Mouse (Mus musculus): Measurements from ENCODE around the gene Gabrb3. TPM values are rescaled to one million over a fixed set of nuclear protein-coding genes. Genes with fewer than 3 reads are reported as not detected.

Gene Gabrb3
- polyA plus RNA-seq (2012; rRNA removed) = 1.1 and 1.5 TPM in 2 replicates
- polyA plus RNA-seq (2014; fragmentation: Nextera tagmentation; extraction: Ambion mirVana) = 0.77 and 1.2 TPM in 2 replicates

DNA sequence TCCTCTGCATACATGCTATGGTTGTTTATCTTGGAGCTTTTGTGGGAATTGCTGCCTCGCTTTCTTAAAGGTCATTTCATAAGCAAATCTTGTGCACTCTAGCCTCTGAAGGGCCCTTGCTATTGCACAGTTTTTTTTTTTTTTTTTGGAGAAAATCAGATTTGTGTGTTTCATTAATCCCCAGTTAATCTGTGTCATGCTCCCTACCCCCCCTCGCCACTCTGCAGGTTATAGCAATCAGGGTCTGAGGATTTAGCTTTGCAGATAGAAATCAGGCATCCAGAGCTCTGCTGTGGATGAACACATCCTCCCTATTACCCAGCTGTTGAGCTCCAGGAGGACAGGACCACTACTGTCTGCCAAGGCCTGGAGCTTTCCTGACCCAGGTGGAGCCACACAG is at the start of gene Gabrb3:
Gabrb3 (plus strand) TSS at position 301 of the 400 bp plus-strand sequence.
- no peak within 1 kb of the TSS for H3K9ac ChIP-seq (ENCODE audit: low read depth, low read length, severe bottlenecking)
- H3K4me1 ChIP-seq (ENCODE audit: control insufficient read depth, insufficient read depth, low read length) = no peaks in the 10 kb centered on the region
- 88% methylated on average over 2 of the region's 2 CpGs for WGBS
- DNase-seq (ENCODE audit: low spot score) (no peak), ATAC-seq (ENCODE audit: low FRiP score, low read depth) (no peak)
- no peak within 1 kb of the TSS for H3K4me3 ChIP-seq (replicated peaks; ENCODE audit: low read length)
- H3K27me3 ChIP-seq (ENCODE audit: control insufficient read depth, insufficient read depth, low read length) = no peaks in the 10 kb centered on the region
- no peaks in the 10 kb centered on the region for H3K36me3 ChIP-seq (ENCODE audit: control insufficient read depth, insufficient read depth, low read length)
- H3K27ac ChIP-seq (replicated peaks; ENCODE audit: low read depth, low read length) = no peak within 1 kb of the TSS
- no peak for TF ChIP-seq POLR2A (IDR thresholded peaks at IDR 0.05; ENCODE audit: borderline replicate concordance, extremely low read depth, insufficient read depth, insufficient read length)
- no peak within 1 kb of the TSS for H3K4me2 ChIP-seq (replicated peaks; ENCODE audit: low read depth, low read length, severe bottlenecking)
- H3K9me3 ChIP-seq (ENCODE audit: control insufficient read depth, low read length) = no peaks in the 10 kb centered on the region

DNA sequence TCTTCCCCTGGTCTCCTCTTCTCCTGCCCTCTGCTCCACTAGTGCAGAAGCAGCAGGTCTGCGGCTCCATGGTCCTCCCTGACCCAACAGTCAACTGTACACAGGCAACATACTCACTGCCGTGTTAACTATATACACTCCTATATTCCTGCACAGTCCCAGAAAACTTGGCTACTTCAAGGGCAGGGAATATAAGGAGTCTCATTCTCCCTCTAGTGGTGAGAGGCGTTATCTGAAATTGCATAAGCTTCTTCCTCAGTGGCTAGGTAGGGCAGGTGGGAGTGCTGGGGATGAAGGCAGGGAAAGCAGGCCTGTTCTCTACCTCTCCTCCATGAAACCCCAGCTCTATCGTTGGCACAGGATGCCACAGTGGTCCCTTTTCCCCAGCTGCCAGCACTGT is 35.4 kb upstream of the Gabrb3 start:
- Histone ChIP-seq H3K36me3 (ENCODE audit: control insufficient read depth, insufficient read depth, low read length) (no peaks in the 10 kb centered on the region), H3K27me3 (ENCODE audit: control insufficient read depth, insufficient read depth, low read length) (peaks cover 27% of the 10 kb centered on the region), H3K4me1 (ENCODE audit: control insufficient read depth, insufficient read depth, low read length) (no peaks in the 10 kb centered on the region), H3K4me2 (replicated peaks; ENCODE audit: low read depth, low read length, severe bottlenecking) (no peak overlapping the region), H3K9me3 (ENCODE audit: control insufficient read depth, low read length) (no peaks in the 10 kb centered on the region), H3K27ac (replicated peaks; ENCODE audit: low read depth, low read length) (no peak overlapping the region), H3K9ac (ENCODE audit: low read depth, low read length, severe bottlenecking) (no peak overlapping the region), H3K4me3 (replicated peaks; ENCODE audit: low read length) (no peak overlapping the region)
- ATAC-seq (ENCODE audit: low FRiP score, low read depth) (no peak), DNase-seq (ENCODE audit: low spot score) (peak; percentile 66)
- no peak for TF ChIP-seq POLR2A (IDR thresholded peaks at IDR 0.05; ENCODE audit: borderline replicate concordance, extremely low read depth, insufficient read depth, insufficient read length)
- 24% methylated on average over 4 of the region's 4 CpGs for WGBS

DNA sequence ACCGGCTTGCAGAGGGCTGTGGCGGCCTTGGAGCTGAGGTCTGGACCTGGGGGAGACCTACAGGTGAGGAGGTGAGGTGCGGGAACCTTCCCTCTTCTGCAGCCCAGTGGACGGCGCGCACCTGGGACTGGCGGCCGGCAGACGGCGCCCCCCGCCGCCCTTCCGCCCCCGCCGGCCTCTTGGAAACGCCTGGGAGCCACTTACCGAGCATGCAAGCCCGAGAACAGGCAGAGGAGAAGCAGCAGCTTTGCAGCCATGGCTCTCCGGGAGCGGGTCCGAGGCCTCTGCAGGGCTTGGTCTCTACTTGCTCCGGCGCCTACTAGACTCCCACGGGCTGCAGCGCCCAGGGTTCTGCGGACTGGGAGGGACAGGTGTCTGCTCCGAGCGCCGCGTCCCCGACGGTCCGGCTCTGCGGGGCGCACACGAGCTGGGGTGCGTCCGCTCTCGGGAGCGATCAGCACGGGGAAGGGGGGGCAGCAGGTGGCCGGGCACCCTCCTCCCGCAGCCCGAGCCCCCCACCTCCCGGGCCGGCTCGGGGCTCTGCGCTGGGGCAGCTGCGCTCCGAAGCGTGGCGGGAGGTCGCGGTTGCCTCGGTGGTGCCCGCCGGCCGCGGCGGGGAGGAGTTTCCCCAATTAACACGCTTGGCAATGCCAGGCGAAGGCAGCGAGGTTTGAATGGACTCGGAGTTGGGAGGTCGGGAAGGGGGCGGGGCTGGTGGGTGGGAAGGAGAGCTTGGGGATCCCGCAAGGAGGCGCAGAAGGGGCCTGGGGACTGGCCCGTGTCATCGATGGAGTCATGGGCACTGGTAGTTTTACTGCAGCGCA is 32.8 kb upstream of the Gabrb3 start, which contains the start of gene Gabrg3:
Gabrg3 (minus strand) TSS at position 672 of the 824 bp plus-strand sequence.
- Histone ChIP-seq H3K9me3 (ENCODE audit: control insufficient read depth, low read length) (no peaks in the 10 kb centered on the region), H3K4me2 (replicated peaks; ENCODE audit: low read depth, low read length, severe bottlenecking) (peak within 1 kb of the TSS; percentile 86), H3K36me3 (ENCODE audit: control insufficient read depth, insufficient read depth, low read length) (no peaks in the 10 kb centered on the region), H3K4me1 (ENCODE audit: control insufficient read depth, insufficient read depth, low read length) (no peaks in the 10 kb centered on the region), H3K9ac (ENCODE audit: low read depth, low read length, severe bottlenecking) (peak within 1 kb of the TSS; percentile 54), H3K27me3 (ENCODE audit: control insufficient read depth, insufficient read depth, low read length) (peaks cover 27% of the 10 kb centered on the region), H3K4me3 (replicated peaks; ENCODE audit: low read length) (peak within 1 kb of the TSS; percentile 44), H3K27ac (replicated peaks; ENCODE audit: low read depth, low read length) (no peak within 1 kb of the TSS)
- 2% methylated on average over 51 of the region's 71 CpGs for WGBS
- ATAC-seq (ENCODE audit: low FRiP score, low read depth) (0 out of 2 replicates have a peak, but pooled peaks have one; percentile 19), DNase-seq (ENCODE audit: low spot score) (no peak)
- TF ChIP-seq POLR2A (IDR thresholded peaks at IDR 0.05; ENCODE audit: borderline replicate concordance, extremely low read depth, insufficient read depth, insufficient read length) = no peak

DNA sequence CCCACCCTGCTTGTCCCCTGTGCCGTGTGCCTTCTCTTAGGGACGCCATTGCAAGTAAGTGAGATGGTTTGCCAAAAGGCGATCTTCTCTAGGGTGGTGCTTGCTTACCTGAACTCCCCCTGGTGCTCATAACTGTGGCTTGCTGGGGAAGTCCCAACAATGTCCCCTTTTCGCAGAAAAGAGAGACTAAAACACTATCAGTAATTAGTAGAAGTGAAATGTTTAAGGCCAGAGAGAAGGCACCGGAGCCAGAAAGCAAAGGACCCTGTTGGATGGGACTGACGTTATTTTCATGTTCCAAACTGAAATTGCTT is 32.2 kb upstream of the Gabrb3 start:
- TF ChIP-seq POLR2A (IDR thresholded peaks at IDR 0.05; ENCODE audit: borderline replicate concordance, extremely low read depth, insufficient read depth, insufficient read length) = no peak
- H3K27ac ChIP-seq (replicated peaks; ENCODE audit: low read depth, low read length) = no peak overlapping the region
- no peaks in the 10 kb centered on the region for H3K36me3 ChIP-seq (ENCODE audit: control insufficient read depth, insufficient read depth, low read length)
- H3K27me3 ChIP-seq (ENCODE audit: control insufficient read depth, insufficient read depth, low read length) = peaks cover 27% of the 10 kb centered on the region
- peak overlapping the region; percentile 54; the same call in 1 of the 2 replicates for H3K9ac ChIP-seq (ENCODE audit: low read depth, low read length, severe bottlenecking)
- peak overlapping the region; percentile 86 for H3K4me2 ChIP-seq (replicated peaks; ENCODE audit: low read depth, low read length, severe bottlenecking)
- peak overlapping the region; percentile 44 for H3K4me3 ChIP-seq (replicated peaks; ENCODE audit: low read length)
- H3K4me1 ChIP-seq (ENCODE audit: control insufficient read depth, insufficient read depth, low read length) = no peaks in the 10 kb centered on the region
- H3K9me3 ChIP-seq (ENCODE audit: control insufficient read depth, low read length) = no peaks in the 10 kb centered on the region
- ATAC-seq (ENCODE audit: low FRiP score, low read depth) (no peak), DNase-seq (ENCODE audit: low spot score) (no peak)
- 18% methylated on average over 6 of the region's 6 CpGs for WGBS

DNA sequence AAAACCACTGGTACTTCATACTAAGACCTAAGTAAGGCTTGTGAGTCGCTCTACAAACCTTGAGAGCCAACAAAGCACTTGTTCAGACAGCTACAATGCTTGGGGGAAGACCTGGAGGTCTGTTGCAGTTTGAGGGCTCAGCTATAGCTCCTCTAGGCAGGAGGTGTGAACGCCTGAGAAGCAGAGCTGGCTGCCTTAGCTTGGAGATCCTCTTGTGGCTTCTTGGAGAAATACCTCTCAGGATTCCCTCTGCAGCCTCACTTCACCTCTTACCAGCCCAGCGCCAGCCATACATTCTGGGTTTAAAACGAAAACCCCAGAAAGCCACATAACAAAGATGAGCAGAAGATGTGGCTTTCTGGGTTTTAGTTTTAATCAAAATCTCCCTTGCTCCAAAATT is 29.4 kb upstream of the Gabrb3 start:
- no peak overlapping the region for H3K4me3 ChIP-seq (replicated peaks; ENCODE audit: low read length)
- no peaks in the 10 kb centered on the region for H3K4me1 ChIP-seq (ENCODE audit: control insufficient read depth, insufficient read depth, low read length)
- WGBS = 37% methylated on average over 4 of the region's 4 CpGs
- H3K4me2 ChIP-seq (replicated peaks; ENCODE audit: low read depth, low read length, severe bottlenecking) = no peak overlapping the region
- peaks cover 27% of the 10 kb centered on the region for H3K27me3 ChIP-seq (ENCODE audit: control insufficient read depth, insufficient read depth, low read length)
- DNase-seq (ENCODE audit: low spot score) (no peak), ATAC-seq (ENCODE audit: low FRiP score, low read depth) (no peak)
- no peaks in the 10 kb centered on the region for H3K36me3 ChIP-seq (ENCODE audit: control insufficient read depth, insufficient read depth, low read length)
- H3K27ac ChIP-seq (replicated peaks; ENCODE audit: low read depth, low read length) = no peak overlapping the region
- no peak overlapping the region for H3K9ac ChIP-seq (ENCODE audit: low read depth, low read length, severe bottlenecking)
- no peak for TF ChIP-seq POLR2A (IDR thresholded peaks at IDR 0.05; ENCODE audit: borderline replicate concordance, extremely low read depth, insufficient read depth, insufficient read length)
- H3K9me3 ChIP-seq (ENCODE audit: control insufficient read depth, low read length) = no peaks in the 10 kb centered on the region
